Mouse (Mus musculus): Measurements from ENCODE around the gene Clic5.
"Not testable (repeated sequence)": the region's sequence is repeated elsewhere in the genome, so short reads cannot be mapped to it uniquely, and the experiment has no call there.

Clic5 gene

GRCm38 (mm10) chr17:44188042-44188768, at the start of gene Clic5:
Gene Clic5 (plus strand): TSS chr17:44188584.
- peak; percentile 16 for DNase-seq (ENCODE audit: extremely low read depth, insufficient read length, low spot score)

DNA sequence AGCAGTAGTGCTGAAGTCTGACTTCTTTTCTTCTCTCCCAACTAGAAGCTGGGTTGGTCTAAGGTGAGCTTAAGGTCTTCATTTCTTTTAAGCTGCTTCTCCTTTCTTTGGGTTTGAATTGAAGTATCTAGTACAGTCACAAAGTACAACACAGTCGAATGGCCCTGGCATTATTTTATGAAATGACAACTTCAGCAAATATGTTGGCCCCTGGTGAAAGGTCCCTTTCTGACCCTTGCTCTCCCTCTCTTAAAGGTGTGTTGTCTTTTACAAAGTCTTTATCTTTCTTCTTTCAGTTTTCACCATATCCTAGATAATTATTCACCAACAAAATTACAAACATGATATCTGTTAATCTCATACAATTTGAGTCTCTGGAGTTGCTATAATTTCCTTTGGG, 42.6 kb upstream of the Clic5 start:
- DNase-seq (ENCODE audit: extremely low read depth, insufficient read length, low spot score), result no peak

- DNase-seq (ENCODE audit: extremely low read depth, insufficient read length, low spot score), result no peak
These were observed 40.1 kb upstream of the Clic5 start for GRCm38 (mm10) chr17:44148109-44148846.

GRCm38 (mm10) chr17:44151130-44151529, 37.3 kb upstream of the Clic5 start:
- DNase-seq (ENCODE audit: extremely low read depth, insufficient read length, low spot score), result peak; percentile 22

GRCm38 (mm10) chr17:44151889-44152288, 36.5 kb upstream of the Clic5 start:
- no peak for DNase-seq (ENCODE audit: extremely low read depth, insufficient read length, low spot score)

- DNase-seq (ENCODE audit: extremely low read depth, insufficient read length, low spot score), result no peak
These were observed 34.5 kb upstream of the Clic5 start for GRCm38 (mm10) chr17:44153871-44154270.

DNA sequence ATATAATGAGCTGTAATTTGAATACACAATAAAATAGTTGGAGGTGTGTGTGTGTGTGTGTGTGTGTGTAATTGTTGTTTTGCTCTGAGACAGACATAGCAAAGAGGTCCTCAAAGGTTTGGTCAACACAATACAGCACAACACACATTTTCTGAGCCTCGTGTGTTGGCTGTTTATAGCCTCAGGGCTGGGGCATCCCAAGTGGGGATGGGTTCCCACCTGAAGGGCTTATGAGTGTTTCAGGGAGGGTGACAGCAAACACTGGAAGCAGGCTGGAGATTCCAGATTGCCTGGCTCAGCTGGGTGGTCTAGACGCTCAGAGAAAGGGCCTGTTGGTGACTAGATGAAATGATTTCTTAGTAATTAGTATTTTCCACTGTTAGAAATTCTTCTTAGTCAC, 33.2 kb upstream of the Clic5 start:
- no peak for DNase-seq (ENCODE audit: extremely low read depth, insufficient read length, low spot score)

GRCm38 (mm10) chr17:44158186-44158585, 30.2 kb upstream of the Clic5 start:
- no peak for DNase-seq (ENCODE audit: extremely low read depth, insufficient read length, low spot score)

GRCm38 (mm10) chr17:44160449-44160848, 27.9 kb upstream of the Clic5 start:
- no peak for DNase-seq (ENCODE audit: extremely low read depth, insufficient read length, low spot score)

GRCm38 (mm10) chr17:44162514-44162913, 25.9 kb upstream of the Clic5 start:
- DNase-seq (ENCODE audit: extremely low read depth, insufficient read length, low spot score), result no peak

GRCm38 (mm10) chr17:44162935-44163334, 25.4 kb upstream of the Clic5 start:
- DNase-seq (ENCODE audit: extremely low read depth, insufficient read length, low spot score), result no peak

- no peak for DNase-seq (ENCODE audit: extremely low read depth, insufficient read length, low spot score)
These were observed 22.5 kb upstream of the Clic5 start for GRCm38 (mm10) chr17:44165730-44166347.

DNA sequence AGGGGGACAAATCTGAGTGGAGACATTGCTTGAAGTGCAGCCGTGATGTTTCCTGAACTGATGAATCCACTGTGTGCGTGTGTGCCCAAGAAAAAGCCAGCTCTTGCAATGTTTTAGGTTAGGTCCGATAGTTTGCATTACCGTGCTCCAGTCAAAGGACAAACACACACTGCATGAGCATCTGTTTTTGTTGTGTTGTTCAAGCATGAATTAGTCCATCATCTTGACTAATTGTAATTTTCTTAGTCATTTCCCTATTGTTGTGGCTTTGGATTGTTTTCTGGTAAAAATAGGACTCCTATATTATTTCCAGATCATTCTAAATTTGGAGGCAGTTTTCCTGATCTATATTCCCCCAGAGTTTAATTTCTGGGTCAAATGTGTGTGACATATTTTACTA, 18.7 kb upstream of the Clic5 start:
- DNase-seq (ENCODE audit: extremely low read depth, insufficient read length, low spot score), result no peak

- no peak for DNase-seq (ENCODE audit: extremely low read depth, insufficient read length, low spot score)
These were observed 18.1 kb upstream of the Clic5 start for GRCm38 (mm10) chr17:44170316-44170715.

DNA sequence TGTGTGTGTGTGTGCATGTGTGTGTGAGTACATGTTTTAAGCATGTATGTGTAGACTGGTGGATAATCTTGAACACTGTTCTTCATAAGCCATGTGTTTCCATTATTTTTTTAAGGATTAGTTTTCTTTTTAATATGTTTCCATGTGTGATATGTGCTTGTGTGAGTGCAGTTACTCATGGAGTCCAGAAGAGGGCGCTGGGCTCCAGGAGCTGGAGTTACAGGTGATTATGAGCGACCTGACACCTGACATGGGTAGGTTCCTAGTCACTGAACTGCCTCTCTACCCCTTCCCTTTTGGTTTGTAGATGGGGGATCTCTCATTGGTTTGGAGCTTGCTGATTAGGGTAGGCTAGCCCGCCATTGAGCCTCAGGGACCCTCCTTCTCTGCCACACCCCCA, 16.5 kb upstream of the Clic5 start:
- DNase-seq (ENCODE audit: extremely low read depth, insufficient read length, low spot score), result no peak

GRCm38 (mm10) chr17:44173341-44173740, 15.0 kb upstream of the Clic5 start:
- no peak for DNase-seq (ENCODE audit: extremely low read depth, insufficient read length, low spot score)

- no peak for DNase-seq (ENCODE audit: extremely low read depth, insufficient read length, low spot score)
These were observed 11.1 kb upstream of the Clic5 start for GRCm38 (mm10) chr17:44177291-44177690.

DNA sequence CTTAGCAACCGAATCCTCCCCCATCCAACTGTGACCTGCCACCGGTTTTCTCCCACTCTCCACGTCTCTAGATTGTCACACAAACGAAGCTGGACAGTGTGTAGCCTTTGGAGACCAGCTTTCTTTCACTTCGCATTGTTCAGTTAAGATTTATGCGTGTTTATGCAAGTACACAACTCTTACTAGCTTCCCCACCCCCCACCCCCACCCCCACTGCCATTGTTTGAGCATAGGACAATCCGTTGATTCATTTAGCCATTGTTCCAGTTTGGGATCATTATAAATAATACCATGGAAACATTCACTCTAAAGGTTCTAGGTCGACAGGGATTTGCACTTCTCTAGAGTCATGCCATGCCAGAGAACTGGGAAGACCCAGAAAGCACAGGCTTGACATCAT, 7.0 kb upstream of the Clic5 start:
- DNase-seq (ENCODE audit: extremely low read depth, insufficient read length, low spot score), result no peak

DNA sequence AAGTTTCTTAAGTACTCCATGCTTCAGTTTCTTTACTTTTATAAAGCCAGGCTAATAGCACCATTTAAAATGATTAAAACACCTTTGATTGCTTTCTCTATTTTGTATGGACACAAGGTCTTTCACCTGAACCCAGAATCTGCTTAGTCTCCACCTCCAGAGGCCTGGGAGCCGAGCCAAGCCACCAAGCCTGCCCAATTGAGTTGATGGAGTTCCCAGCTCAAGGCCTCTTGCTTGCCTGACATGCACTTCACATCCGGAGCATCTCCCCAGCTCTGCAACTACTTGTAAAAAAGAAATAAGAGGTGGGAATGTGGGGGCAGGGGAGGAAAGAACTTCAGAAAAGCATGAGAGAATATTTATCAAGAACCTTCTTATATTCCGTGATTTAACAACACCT, 1.5 kb upstream of the Clic5 start:
- no peak for DNase-seq (ENCODE audit: extremely low read depth, insufficient read length, low spot score)

DNA sequence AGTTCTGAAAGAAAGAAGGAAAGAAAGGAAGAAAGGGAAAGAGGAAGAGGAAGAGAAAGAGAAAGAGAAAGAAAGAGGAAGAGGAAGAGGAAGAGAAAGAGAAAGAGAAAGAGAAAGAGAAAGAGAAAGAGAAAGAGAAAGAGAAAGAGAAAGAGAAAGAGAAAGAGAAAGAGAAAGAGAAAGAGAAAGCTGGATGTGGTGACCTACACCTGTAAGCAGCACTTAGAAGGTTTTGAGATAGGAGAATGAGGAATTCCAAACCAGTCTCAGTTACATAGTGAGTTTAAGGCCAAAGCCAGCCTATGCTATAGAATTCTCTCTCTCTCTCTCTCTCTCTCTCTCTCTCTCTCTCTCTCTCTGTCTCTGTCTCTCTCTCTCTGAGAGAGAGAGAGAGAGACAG, 847 bp upstream of the Clic5 start:
- not testable (repeated sequence) for DNase-seq (ENCODE audit: extremely low read depth, insufficient read length, low spot score)

DNA sequence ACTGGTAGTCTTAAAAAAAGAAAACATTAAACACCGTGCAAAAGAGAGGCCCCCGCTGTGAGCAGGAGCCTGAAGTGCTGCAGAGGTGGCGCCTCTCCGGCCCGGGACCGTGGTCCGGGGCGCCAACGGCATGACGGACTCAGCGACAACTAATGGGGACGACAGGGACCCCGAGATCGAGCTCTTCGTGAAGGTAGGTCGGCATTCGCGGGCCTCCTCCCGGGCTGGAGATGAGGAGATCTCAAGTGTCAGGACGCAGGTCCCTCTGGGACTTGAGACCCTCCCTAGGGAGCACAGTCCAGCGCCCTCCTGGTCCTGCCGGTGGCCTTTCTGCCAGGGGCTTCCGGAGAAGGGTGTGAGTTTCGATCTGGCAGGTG, 373 bp downstream of the Clic5 start:
- DNase-seq (ENCODE audit: extremely low read depth, insufficient read length, low spot score), result peak; percentile 18

DNA sequence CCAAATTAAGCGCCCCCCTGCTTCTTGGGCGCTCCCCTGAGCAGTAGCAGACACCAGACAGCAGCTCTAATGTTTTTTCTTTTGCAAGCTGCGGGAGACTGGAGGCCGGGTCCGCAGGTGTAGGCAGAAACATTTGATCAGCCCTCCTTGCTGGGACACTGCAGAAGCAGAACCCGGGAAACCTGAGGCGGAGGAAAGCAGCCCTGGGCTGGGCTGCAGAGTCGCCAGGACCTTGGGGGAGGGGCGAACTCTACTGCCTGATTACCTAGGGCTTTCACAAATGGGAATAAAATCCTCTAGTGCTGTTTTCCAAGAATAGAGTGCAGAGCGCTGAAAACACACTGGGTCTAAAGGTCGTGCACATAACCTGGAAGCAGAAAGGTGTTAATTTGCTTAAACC, 1.3 kb downstream of the Clic5 start:
- DNase-seq (ENCODE audit: extremely low read depth, insufficient read length, low spot score), result peak; percentile 7

Measured in 3134 (cell line).